Mouse (Mus musculus) midbrain, embryonic 11.5 days (tissue): ENCODE measurements around the gene Ube2n. TPM values are rescaled to one million over a fixed set of nuclear protein-coding genes. Genes with fewer than 3 reads are reported as not detected.

Experiments used
- ATAC-seq: fragments of 200-750 bp; cut with Nextera tagmentation; 2 replicates; pipeline ENCODE4 v1.8.0; 2017; ENCODE audit warnings: moderate TSS enrichment, moderate library complexity; ENCODE audit not compliant: low FRiP score
- DNase-seq: peaks from one replicate; pipeline ENCODE4 v3.0.0; 2015; ENCODE audit warnings: low spot score; ENCODE audit errors: missing footprints
- H3K27ac ChIP-seq: fragments of 300-500 bp; sonication (generic); 2 replicates; pipeline ENCODE4 v1.5.1; 2014; ENCODE audit warnings: low read depth, low read length
- H3K27me3 ChIP-seq: fragments of 300-500 bp; sonication (generic); 2 replicates; pipeline ENCODE4 v1.6.1; 2014; ENCODE audit warnings: mild to moderate bottlenecking, low read length, moderate library complexity, mixed read lengths; ENCODE audit not compliant: control insufficient read depth, insufficient read depth
- H3K36me3 ChIP-seq: fragments of 300-500 bp; sonication (generic); 2 replicates; pipeline ENCODE4 v1.6.1; 2014; ENCODE audit warnings: mild to moderate bottlenecking, low read length, moderate library complexity, mixed read lengths; ENCODE audit not compliant: control insufficient read depth, insufficient read depth
- H3K4me1 ChIP-seq: fragments of 300-500 bp; sonication (generic); 2 replicates; pipeline ENCODE4 v1.6.1; 2014; ENCODE audit warnings: low read length; ENCODE audit not compliant: control insufficient read depth, insufficient read depth
- H3K4me2 ChIP-seq: fragments of 300-500 bp; sonication (generic); 2 replicates; pipeline ENCODE4 v1.6.1; 2014; ENCODE audit warnings: mild to moderate bottlenecking, moderate library complexity
- H3K4me3 ChIP-seq: fragments of 300-500 bp; sonication (generic); 2 replicates; pipeline ENCODE4 v1.5.1; 2014; ENCODE audit warnings: low read depth, low read length
- H3K9ac ChIP-seq: fragments of 300-500 bp; sonication (generic); 2 replicates; pipeline ENCODE4 v1.6.1; 2014; ENCODE audit warnings: low read length
- H3K9me3 ChIP-seq: fragments of 300-500 bp; sonication (generic); 2 replicates; pipeline ENCODE4 v1.6.1; 2016; ENCODE audit warnings: low read length; ENCODE audit not compliant: control insufficient read depth
- WGBS: fragments of 180-500 bp; shearing (Covaris S2); extraction: QIAGEN DNeasy Blood & Tissue Kit; methylation state at CpG from one replicate; pipeline ENCODE4 v1.1.7; 2014; 5-methylcytosine and 5-hydroxymethylcytosine counted together
- polyA plus RNA-seq: library from polyadenylated mRNA; unstranded; fragments of >200 nt; fragmentation: Nextera tagmentation; extraction: Ambion mirVana; gene quantifications from 2 replicates; pipeline ENCODE4 v1.2.1, GENCODE M21; 2014

Ube2n gene
- 518 and 522 TPM in 2 replicates for polyA plus RNA-seq

DNA sequence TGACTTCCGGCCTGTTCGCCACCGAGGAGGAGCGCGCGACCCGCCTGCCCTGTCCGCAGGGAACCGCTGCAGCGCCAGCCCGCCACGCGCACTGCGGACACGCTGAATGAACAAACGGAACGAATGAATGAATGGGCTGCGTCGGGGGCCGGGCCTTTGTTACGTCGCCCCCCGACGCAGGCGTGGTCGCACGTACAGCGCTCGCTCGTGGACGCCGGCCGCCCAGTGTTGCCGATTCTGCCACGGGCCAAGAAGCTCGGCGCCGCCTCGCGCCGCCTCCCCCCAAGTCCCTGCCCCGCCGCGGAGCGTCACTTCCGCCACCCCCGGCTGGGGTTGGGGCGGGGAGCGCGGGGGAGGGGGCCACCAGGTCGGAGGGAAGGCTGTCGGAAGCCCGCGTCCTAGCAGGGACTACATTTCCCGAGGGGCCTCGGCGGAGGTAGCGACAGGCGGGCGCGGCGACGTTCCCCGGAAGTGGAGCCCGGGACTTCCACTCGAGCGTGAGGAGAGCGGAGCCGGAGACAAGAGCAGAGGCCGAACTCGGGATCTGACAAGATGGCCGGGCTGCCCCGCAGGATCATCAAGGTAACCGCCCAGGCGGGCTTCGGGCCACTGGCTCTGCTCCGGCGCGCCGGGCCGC, at the start of gene Ube2n:
TSS of gene Ube2n (plus strand) at position 490 of the 637 bp plus-strand sequence.
- H3K27me3 ChIP-seq = no peaks in the 10 kb centered on the region
- peak; percentile 97 for ATAC-seq

DNA sequence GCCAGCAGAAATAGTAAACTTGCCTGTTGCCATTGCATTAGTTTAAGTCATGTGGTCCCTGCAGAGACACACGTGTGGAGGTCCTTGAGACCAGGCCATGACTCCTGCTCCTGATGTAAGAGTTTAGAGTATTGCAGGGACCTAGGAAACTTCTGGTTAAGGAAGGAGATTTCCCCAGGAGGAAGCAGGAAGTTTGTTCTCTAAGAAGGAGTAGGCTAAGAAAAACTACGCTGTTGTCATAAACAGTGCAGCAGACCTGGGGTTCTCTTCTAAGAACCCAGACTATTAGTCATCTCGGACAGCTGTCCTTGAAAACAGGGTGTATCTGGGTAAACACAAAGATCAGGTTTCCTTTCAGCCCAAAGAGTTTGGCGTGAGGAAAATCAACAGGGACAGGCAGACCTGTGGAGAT, 49.5 kb upstream of the Ube2n start:
- no peaks in the 10 kb centered on the region for H3K9me3 ChIP-seq
- no peak overlapping the region for H3K27ac ChIP-seq
- DNase-seq (no peak), ATAC-seq (no peak)
- WGBS = 67% methylated on average over 4 of the region's 4 CpGs
- H3K36me3 ChIP-seq = no peaks in the 10 kb centered on the region
- H3K4me1 ChIP-seq = no peaks in the 10 kb centered on the region
- H3K27me3 ChIP-seq = no peaks in the 10 kb centered on the region
- no peak overlapping the region for H3K9ac ChIP-seq
- H3K4me3 ChIP-seq = no peak overlapping the region
- no peak overlapping the region for H3K4me2 ChIP-seq

More for the DNA sequence above, at the start of gene Ube2n:
- Histone ChIP-seq H3K9me3 (no peaks in the 10 kb centered on the region), H3K4me1 (peaks cover 6% of the 10 kb centered on the region), H3K27ac (peak within 1 kb of the TSS; percentile 95), H3K9ac (peak within 1 kb of the TSS; percentile 95), H3K4me3 (peak within 1 kb of the TSS; percentile 96), H3K36me3 (no peaks in the 10 kb centered on the region), H3K4me2 (peak within 1 kb of the TSS; percentile 63)
- under 1% methylated on average over 78 of the region's 81 CpGs for WGBS
- DNase-seq = peak; percentile 99

DNA sequence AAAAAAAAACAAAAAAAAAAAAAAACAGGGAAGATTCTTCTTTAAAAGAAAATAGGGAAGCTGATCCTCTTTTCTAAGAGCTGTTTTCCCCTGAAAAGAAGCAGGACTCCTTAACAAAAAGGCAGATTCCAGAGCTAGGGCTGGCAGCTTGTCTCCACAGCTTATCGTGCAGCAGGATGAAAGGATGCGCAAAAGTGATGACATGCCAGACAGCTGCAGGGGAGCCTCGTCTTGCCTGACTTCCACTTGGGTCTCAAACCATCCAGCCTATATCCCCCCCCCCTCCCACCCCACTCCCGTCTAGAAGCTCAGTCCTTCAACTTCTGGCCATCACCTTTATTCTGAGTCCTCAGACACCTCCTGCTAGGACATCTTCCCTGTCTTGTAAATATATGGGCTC, 46.1 kb upstream of the Ube2n start:
- Histone ChIP-seq H3K27me3 (no peaks in the 10 kb centered on the region), H3K4me1 (no peaks in the 10 kb centered on the region), H3K27ac (no peak overlapping the region), H3K36me3 (no peaks in the 10 kb centered on the region), H3K9me3 (no peaks in the 10 kb centered on the region), H3K9ac (no peak overlapping the region), H3K4me2 (no peak overlapping the region), H3K4me3 (no peak overlapping the region)
- 69% methylated on average over 4 of the region's 4 CpGs for WGBS
- ATAC-seq (no peak), DNase-seq (no peak)

DNA sequence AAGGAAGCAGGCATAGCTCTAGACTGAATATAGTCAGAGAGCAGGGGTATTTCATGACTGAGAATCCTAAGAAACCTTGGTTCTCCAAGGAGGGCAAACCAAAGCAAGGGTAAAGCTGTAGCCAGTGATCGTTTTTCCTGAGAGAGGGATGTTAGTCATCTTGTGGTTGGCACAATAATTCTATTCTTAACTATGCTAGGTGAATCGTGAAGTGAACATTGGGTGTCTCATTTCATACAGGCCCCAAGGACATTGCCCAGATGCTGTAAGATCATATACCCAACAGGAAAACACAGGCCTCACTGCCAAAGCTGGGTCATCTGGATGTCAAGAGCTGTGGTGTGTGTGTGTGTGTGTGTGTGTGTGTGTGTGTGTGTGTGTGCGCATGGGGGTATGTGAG, 43.8 kb upstream of the Ube2n start:
- ATAC-seq (no peak), DNase-seq (no peak)
- Histone ChIP-seq H3K27me3 (no peaks in the 10 kb centered on the region), H3K9ac (no peak overlapping the region), H3K4me3 (no peak overlapping the region), H3K4me1 (no peaks in the 10 kb centered on the region), H3K36me3 (no peaks in the 10 kb centered on the region), H3K27ac (no peak overlapping the region), H3K9me3 (no peaks in the 10 kb centered on the region), H3K4me2 (no peak overlapping the region)
- WGBS = 85% methylated on average over 3 of the region's 3 CpGs

DNA sequence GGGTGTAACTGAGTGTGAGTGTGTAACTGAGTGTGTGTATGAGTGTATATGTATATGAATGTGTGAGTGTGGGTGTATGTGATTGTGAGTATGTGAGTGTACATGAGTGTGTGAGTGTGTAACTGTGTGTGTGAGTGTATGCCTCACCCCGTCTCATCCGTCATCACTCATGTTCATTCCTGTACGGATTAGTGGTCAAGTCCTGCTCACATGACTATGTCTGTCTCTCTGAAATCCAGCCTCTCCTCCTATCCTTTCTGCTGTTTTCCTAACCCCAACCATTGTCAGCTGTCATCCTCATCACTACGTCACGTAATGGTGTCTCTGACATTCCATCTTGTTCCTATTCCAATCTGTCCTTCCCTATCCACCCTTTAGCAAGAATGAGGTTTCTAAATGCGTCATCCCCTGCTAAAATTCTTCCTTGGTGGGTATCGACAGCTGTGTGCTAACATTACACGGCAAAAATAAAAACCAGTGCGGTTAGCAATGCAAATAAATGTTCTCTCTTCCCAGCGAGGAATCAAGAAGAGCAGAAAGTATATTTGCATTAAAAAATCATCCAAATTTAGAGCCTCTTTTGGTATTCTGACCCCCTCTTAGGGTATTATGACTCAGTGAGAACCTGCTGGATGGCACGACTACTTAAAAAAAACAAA, 42.9 kb upstream of the Ube2n start:
- Histone ChIP-seq H3K27me3 (no peaks in the 10 kb centered on the region), H3K9me3 (no peaks in the 10 kb centered on the region), H3K9ac (no peak overlapping the region), H3K36me3 (no peaks in the 10 kb centered on the region), H3K27ac (no peak overlapping the region), H3K4me3 (no peak overlapping the region), H3K4me1 (no peaks in the 10 kb centered on the region), H3K4me2 (no peak overlapping the region)
- DNase-seq = no peak
- no peak for ATAC-seq
- 92% methylated on average over 11 of the region's 11 CpGs for WGBS

DNA sequence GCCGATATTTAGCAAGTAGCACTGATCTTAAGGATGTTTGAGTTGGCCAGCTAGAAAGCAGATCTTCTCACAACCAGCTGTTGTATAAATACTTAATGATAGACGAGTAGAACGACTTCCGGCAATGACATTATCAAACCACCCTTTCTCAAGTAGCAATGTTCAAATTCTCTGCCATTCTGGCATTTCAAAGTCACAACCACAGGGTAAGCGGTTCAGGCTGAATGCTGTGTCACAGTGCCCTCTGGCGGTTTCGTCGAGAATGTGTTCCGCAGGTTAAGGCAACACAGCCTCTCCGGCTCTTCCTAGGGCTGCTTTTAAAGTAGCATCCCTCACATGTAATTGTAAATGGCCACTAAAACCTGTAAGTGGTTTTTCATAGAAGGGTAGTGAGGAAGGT, 39.0 kb upstream of the Ube2n start:
- H3K36me3 ChIP-seq = no peaks in the 10 kb centered on the region
- DNase-seq = peak; percentile 97
- no peak overlapping the region for H3K9ac ChIP-seq
- no peaks in the 10 kb centered on the region for H3K27me3 ChIP-seq
- no peaks in the 10 kb centered on the region for H3K9me3 ChIP-seq
- H3K4me3 ChIP-seq = no peak overlapping the region
- no peaks in the 10 kb centered on the region for H3K4me1 ChIP-seq
- 18% methylated on average over 10 of the region's 10 CpGs for WGBS
- H3K27ac ChIP-seq = no peak overlapping the region
- ATAC-seq = peak; percentile 73; the same call in 1 of the 2 replicates
- no peak overlapping the region for H3K4me2 ChIP-seq

DNA sequence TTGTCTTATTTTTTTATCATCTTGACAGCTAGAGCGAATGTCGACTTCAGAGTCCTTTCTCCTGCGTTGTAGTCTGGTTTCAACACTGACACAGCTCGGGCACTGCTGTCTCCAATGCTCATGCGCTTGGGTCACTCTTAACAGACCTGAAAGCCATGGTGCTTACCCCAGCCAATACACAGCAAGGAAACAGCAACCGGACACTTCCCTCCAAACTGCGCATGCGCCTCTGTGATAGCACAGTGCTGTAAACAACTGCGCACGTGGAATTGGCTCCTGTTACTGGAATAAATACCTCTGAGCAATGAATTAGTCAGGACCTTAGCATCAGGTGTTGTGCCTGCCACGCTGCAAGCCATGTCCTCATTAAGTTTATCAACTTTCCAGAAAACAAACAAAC, 37.4 kb upstream of the Ube2n start:
- H3K27me3 ChIP-seq = no peaks in the 10 kb centered on the region
- peaks cover 2% of the 10 kb centered on the region; the same call in 1 of the 2 replicates for H3K36me3 ChIP-seq
- H3K4me1 ChIP-seq = no peaks in the 10 kb centered on the region
- H3K27ac ChIP-seq = no peak overlapping the region
- no peak overlapping the region for H3K4me2 ChIP-seq
- no peak overlapping the region for H3K9ac ChIP-seq
- H3K9me3 ChIP-seq = no peaks in the 10 kb centered on the region
- 82% methylated on average over 11 of the region's 11 CpGs for WGBS
- DNase-seq (no peak), ATAC-seq (no peak)
- no peak overlapping the region for H3K4me3 ChIP-seq

DNA sequence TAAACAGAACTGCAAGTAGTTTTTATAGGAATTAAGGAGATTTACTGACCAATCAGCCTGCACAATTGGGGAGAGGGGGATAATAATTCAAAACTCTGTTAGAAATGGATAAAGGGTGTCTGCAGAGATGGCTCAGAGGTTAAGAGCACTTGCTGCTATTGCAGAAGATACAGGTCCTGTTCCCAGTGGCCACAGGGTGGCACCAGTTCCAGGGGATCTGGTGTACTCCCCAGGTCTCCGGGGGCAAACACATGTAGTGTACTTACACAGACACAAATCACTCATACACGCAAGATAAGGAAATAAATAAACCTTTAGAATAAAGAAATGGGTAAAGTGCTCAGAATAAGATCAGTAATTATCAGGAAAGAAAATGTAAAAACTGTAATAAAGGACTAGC, 25.3 kb upstream of the Ube2n start:
- 89% methylated on average over 2 of the region's 2 CpGs for WGBS

DNA sequence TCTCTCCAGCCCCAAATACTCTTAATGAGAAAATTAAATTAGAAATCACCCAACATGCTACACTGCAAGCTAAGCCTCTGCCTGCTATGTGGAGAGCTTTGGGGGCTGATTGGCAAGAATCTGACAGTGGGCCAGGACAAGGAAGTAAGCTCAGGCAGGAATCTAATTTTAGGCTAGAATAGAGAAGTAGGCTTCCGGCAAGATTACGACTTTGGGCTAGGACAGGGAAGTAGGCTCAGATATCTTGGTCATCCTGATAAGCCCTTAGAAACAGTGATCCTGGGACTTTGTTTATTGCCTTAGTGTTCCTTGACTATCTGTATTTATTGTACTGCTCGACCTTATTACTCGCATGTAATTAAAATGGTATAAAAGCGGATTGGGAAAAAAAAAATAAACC, 20.7 kb upstream of the Ube2n start:
- Histone ChIP-seq H3K27me3 (no peaks in the 10 kb centered on the region), H3K4me2 (no peak overlapping the region), H3K9me3 (no peaks in the 10 kb centered on the region), H3K36me3 (peaks cover 20% of the 10 kb centered on the region), H3K27ac (no peak overlapping the region), H3K4me1 (no peaks in the 10 kb centered on the region), H3K9ac (no peak overlapping the region), H3K4me3 (no peak overlapping the region)
- WGBS = 96% methylated on average over 5 of the region's 5 CpGs
- DNase-seq (no peak), ATAC-seq (no peak)

More for the DNA sequence above, 25.3 kb upstream of the Ube2n start:
- ATAC-seq (no peak), DNase-seq (no peak)
- Histone ChIP-seq H3K4me2 (no peak overlapping the region), H3K27ac (no peak overlapping the region), H3K27me3 (no peaks in the 10 kb centered on the region), H3K9me3 (no peaks in the 10 kb centered on the region), H3K36me3 (peaks cover 24% of the 10 kb centered on the region), H3K4me3 (no peak overlapping the region), H3K4me1 (no peaks in the 10 kb centered on the region), H3K9ac (no peak overlapping the region)
